1 mouse cellular context compared by ENCODE assay signal in the genomic region with DNA sequence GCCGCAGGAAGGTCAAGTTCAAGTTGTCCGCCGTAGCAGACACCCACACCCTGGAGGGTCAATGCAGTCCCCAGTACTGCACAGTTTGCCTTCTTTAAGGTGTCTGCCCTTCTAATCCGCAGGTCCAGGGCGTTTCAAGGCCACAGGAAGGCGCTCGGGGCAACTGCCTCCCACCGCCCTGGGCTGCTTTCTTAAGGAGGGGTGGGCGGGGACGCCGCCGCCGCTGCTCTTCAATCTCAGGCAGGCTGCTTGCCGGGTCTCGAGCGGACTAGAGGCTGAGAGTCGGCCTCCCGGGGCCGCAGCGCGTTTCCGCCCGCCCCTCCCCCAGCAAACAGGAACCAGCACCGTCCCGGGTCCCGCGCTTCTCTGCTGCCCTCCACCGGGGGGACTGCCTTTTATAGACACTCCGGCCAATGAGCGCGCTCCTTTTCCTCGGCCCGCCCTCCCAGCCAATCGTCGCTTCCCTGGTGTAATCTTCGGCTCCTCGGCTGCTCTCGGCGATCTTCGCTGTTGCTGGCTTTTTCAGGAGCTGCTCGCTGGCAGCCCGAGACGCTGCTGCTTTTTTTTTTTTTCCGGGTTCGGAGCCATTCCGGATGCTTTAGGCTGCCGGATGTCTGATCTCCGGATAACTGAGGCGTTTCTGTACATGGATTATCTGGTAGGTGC.
A peak's percentile ranks its signal among the peaks of the same experiment; 100 is the strongest.
TF ChIP-seq lines count a peak whose summit lies in the region.

A gene (plus strand): TSS at position 467 of the 666 bp plus-strand sequence.

TF ChIP-seq in MEL, 35 proteins besides CTCF, POLR2A, EP300 and RAD21 (continued from another document):
- peak; percentile 36; the same call in 1 of the 2 replicates for TF ChIP-seq GATA1 (IDR thresholded peaks at IDR 0.05; ENCODE audit: low read depth, low read length)
- no peak for TF ChIP-seq ZKSCAN1 (IDR thresholded peaks at IDR 0.05; ENCODE audit: low read depth, low read length)
- TF ChIP-seq MYB (IDR thresholded peaks at IDR 0.05; ENCODE audit: low read depth, low read length): no peak
- TF ChIP-seq JUND (IDR thresholded peaks at IDR 0.05; ENCODE audit: low read depth, low read length): no peak
- TF ChIP-seq SIN3A (IDR thresholded peaks at IDR 0.05; ENCODE audit: low read length): peak; percentile 31; the same call in 1 of the 2 replicates
- 0 out of 2 replicates have a peak, but pooled peaks have one; percentile 50 for TF ChIP-seq POLR2AphosphoS5 (IDR thresholded peaks at IDR 0.05; ENCODE audit: borderline replicate concordance, low read depth, low read length)
